Mouse (Mus musculus) embryo, embryonic 11 days (tissue): Measurements from ENCODE around the gene Fkbp8.

Source experiments
- DNase-seq: peaks from one replicate; pipeline ENCODE4 v3.0.0-alpha.2; 2015

The Fkbp8 gene

GRCm38 (mm10) chr8:70560564-70560963, 33.0 kb downstream of the Fkbp8 start:
- DNase-seq = no peak

GRCm38 (mm10) chr8:70561357-70561756, 33.8 kb downstream of the Fkbp8 start:
- no peak for DNase-seq

- no peak for DNase-seq
These were observed 34.4 kb downstream of the Fkbp8 start for GRCm38 (mm10) chr8:70561809-70562535.

GRCm38 (mm10) chr8:70562802-70563201, 35.3 kb downstream of the Fkbp8 start:
- DNase-seq = no peak

- no peak for DNase-seq
These were observed 36.4 kb downstream of the Fkbp8 start for GRCm38 (mm10) chr8:70563763-70564387.

GRCm38 (mm10) chr8:70564696-70565235, 37.2 kb downstream of the Fkbp8 start:
- DNase-seq = no peak

- DNase-seq = no peak
These were observed 38.0 kb downstream of the Fkbp8 start for GRCm38 (mm10) chr8:70565561-70565960.

GRCm38 (mm10) chr8:70570360-70570759, 42.8 kb downstream of the Fkbp8 start:
- no peak for DNase-seq

- DNase-seq = no peak
These were observed 43.5 kb downstream of the Fkbp8 start for GRCm38 (mm10) chr8:70570990-70571389.

GRCm38 (mm10) chr8:70574302-70574701, 46.8 kb downstream of the Fkbp8 start:
- DNase-seq = no peak

- DNase-seq = no peak
These were observed 47.4 kb downstream of the Fkbp8 start for GRCm38 (mm10) chr8:70574915-70575314.

- no peak for DNase-seq
These were observed 49.7 kb downstream of the Fkbp8 start for GRCm38 (mm10) chr8:70577207-70577606.

- no peak for DNase-seq
These were observed 56.2 kb downstream of the Fkbp8 start for GRCm38 (mm10) chr8:70583476-70584387.

- DNase-seq = no peak
These were observed 57.2 kb downstream of the Fkbp8 start for GRCm38 (mm10) chr8:70584606-70585257.
